Mouse (Mus musculus) forebrain, embryonic 16.5 days (tissue): ENCODE measurements around the gene Mthfd2. TPM values are rescaled to one million over a fixed set of nuclear protein-coding genes. Genes with fewer than 3 reads are reported as not detected.
"Not testable (repeated sequence)": the region's sequence is repeated elsewhere in the genome, so short reads cannot be mapped to it uniquely, and the experiment has no call there.

Experiments used
- ATAC-seq: fragments of 200-750 bp; cut with Nextera tagmentation; 2 replicates; pipeline ENCODE4 v1.8.0; 2017; ENCODE audit warnings: mild to moderate bottlenecking, moderate library complexity
- H3K27ac ChIP-seq: fragments of 300-500 bp; sonication (generic); 2 replicates; pipeline ENCODE4 v1.5.1; 2014; ENCODE audit warnings: low read length, control low read depth
- H3K27me3 ChIP-seq: fragments of 300-500 bp; sonication (generic); replicated peaks from 2 replicates; pipeline ENCODE4 v1.6.1; 2014; ENCODE audit warnings: low read length; ENCODE audit not compliant: control insufficient read depth, insufficient read depth
- H3K36me3 ChIP-seq: fragments of 300-500 bp; sonication (generic); 2 replicates; pipeline ENCODE4 v1.6.1; 2014; ENCODE audit not compliant: control insufficient read depth, insufficient read depth
- H3K4me1 ChIP-seq: fragments of 300-500 bp; sonication (generic); replicated peaks from 2 replicates; pipeline ENCODE4 v1.6.1; 2014; ENCODE audit warnings: low read length; ENCODE audit not compliant: control insufficient read depth, insufficient read depth
- H3K4me2 ChIP-seq: fragments of 300-500 bp; sonication (generic); 2 replicates; pipeline ENCODE4 v1.6.1; 2014; ENCODE audit warnings: mild to moderate bottlenecking, low read length, control low read depth
- H3K4me3 ChIP-seq: fragments of 300-500 bp; sonication (generic); replicated peaks from 2 replicates; pipeline ENCODE4 v1.5.1; 2014; ENCODE audit warnings: mild to moderate bottlenecking, low read length, control low read depth
- H3K9ac ChIP-seq: fragments of 300-500 bp; sonication (generic); replicated peaks from 2 replicates; pipeline ENCODE4 v1.6.1; 2014; ENCODE audit warnings: low read depth, low read length, control low read depth
- H3K9me3 ChIP-seq: fragments of 300-500 bp; sonication (generic); 2 replicates; pipeline ENCODE4 v1.6.1; 2016; ENCODE audit warnings: low read length; ENCODE audit not compliant: control insufficient read depth
- WGBS: fragments of 180-500 bp; shearing (Covaris S2); extraction: QIAGEN DNeasy Blood & Tissue Kit; methylation state at CpG from one replicate; pipeline ENCODE4 v1.1.7; 2014; 5-methylcytosine and 5-hydroxymethylcytosine counted together
- polyA plus RNA-seq: library from polyadenylated mRNA; unstranded; fragments of >200 nt; fragmentation: Nextera tagmentation; extraction: Ambion mirVana; gene quantifications from 2 replicates; pipeline ENCODE4 v1.2.1, GENCODE M21; 2015

The Mthfd2 gene
- polyA plus RNA-seq, 1 experiment from 2014 or later: 28.6 TPM

GRCm38 (mm10) chr6:83345285-83345684, 19.6 kb upstream of the Mthfd2 start:
- 95% methylated on average over 8 of the region's 8 CpGs for WGBS
- not testable (repeated sequence) for H3K9me3 ChIP-seq, H3K9ac ChIP-seq, H3K4me3 ChIP-seq, H3K4me2 ChIP-seq, H3K27ac ChIP-seq, H3K27me3 ChIP-seq, ATAC-seq
- Histone ChIP-seq H3K4me1 (peaks cover 11% of the 10 kb centered on the region), H3K36me3 (peaks cover 15% of the 10 kb centered on the region)

GRCm38 (mm10) chr6:83342957-83343356, 17.2 kb upstream of the Mthfd2 start:
- no peaks in the 10 kb centered on the region for H3K9me3 ChIP-seq
- H3K4me2 ChIP-seq: no peak overlapping the region
- no peak for ATAC-seq
- WGBS: 88% methylated on average over 2 of the region's 2 CpGs
- no peak overlapping the region for H3K27ac ChIP-seq
- no peak overlapping the region for H3K4me3 ChIP-seq
- peaks cover 28% of the 10 kb centered on the region for H3K36me3 ChIP-seq
- H3K27me3 ChIP-seq: no peaks in the 10 kb centered on the region
- no peaks in the 10 kb centered on the region for H3K4me1 ChIP-seq
- no peak overlapping the region for H3K9ac ChIP-seq

DNA sequence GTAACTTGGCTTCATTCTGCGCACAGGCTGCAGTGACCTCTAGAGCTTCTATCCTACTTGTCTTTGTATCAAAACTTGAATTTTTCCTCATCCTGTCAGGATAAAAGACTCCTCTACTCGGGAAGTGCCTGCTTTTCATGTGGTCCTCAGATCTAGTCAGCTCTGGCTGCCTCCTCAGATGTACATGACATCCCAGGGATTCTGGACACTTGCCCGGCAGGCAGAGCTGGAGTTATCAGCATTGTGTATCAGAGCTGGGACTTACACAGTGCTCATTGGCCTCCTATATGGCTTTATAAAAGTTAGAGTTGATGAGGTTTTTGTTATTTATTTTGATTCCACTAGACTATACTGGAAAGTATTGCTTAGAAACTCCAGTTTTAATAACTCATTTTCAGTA, 15.7 kb upstream of the Mthfd2 start:
- no peaks in the 10 kb centered on the region for H3K4me1 ChIP-seq
- H3K4me2 ChIP-seq: no peak overlapping the region
- WGBS: 80% methylated on average over 3 of the region's 3 CpGs
- ATAC-seq: no peak
- H3K9ac ChIP-seq: no peak overlapping the region
- no peaks in the 10 kb centered on the region for H3K9me3 ChIP-seq
- H3K4me3 ChIP-seq: no peak overlapping the region
- H3K27me3 ChIP-seq: no peaks in the 10 kb centered on the region
- H3K36me3 ChIP-seq: peaks cover 28% of the 10 kb centered on the region
- no peak overlapping the region for H3K27ac ChIP-seq

DNA sequence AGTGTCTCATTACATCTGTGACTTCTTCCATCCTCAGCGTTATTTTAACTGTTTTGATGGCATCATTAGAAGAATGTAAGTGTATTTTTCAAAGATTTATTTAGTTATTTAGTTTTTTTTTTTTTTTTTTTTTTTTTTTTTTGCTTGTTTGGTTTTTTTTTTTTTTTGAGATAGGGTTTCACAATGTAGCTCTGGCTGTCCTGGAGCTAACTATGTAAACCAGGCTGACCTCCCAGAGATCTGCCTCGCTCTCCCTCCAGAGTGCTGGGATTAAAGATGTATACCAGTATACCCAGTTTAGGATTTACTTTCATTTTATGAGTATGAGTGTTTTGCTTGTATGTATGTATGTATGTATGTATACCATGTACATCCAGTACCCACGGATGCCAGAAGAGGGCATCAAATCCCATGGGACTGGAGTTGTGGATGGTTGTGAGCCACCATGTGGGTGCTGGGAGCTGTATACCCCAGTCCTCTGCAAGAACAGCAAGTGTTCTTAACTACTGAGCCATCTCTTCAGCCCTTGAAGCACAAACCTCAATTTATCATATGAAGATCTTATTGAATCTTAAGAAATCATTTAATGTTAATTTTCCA, 2.0 kb upstream of the Mthfd2 start:
- Histone ChIP-seq H3K27ac (no peak overlapping the region), H3K27me3 (no peaks in the 10 kb centered on the region), H3K4me2 (no peak overlapping the region), H3K9ac (no peak overlapping the region), H3K36me3 (peaks cover 16% of the 10 kb centered on the region), H3K4me1 (peaks cover 16% of the 10 kb centered on the region), H3K4me3 (no peak overlapping the region), H3K9me3 (no peaks in the 10 kb centered on the region)
- WGBS: 96% methylated on average over 3 of the region's 3 CpGs
- ATAC-seq: no peak

- H3K9ac ChIP-seq: peak overlapping the region; percentile 96
- H3K27me3 ChIP-seq: no peaks in the 10 kb centered on the region
- H3K4me1 ChIP-seq: peaks cover 16% of the 10 kb centered on the region
- H3K4me3 ChIP-seq: peak overlapping the region; percentile 69
- H3K4me2 ChIP-seq: peak overlapping the region; percentile 92
- no peaks in the 10 kb centered on the region for H3K9me3 ChIP-seq
- no peak for ATAC-seq
- WGBS: 71% methylated on average over 6 of the region's 6 CpGs
- H3K36me3 ChIP-seq: peaks cover 11% of the 10 kb centered on the region
- no peak overlapping the region for H3K27ac ChIP-seq
Observed at GRCm38 (mm10) chr6:83326761-83327160, 1.1 kb upstream of the Mthfd2 start.

- Histone ChIP-seq H3K27me3 (no peaks in the 10 kb centered on the region), H3K4me2 (peak overlapping the region; percentile 92), H3K27ac (peak overlapping the region; percentile 89), H3K9me3 (no peaks in the 10 kb centered on the region), H3K4me1 (peaks cover 16% of the 10 kb centered on the region), H3K4me3 (peak overlapping the region; percentile 69), H3K9ac (peak overlapping the region; percentile 96), H3K36me3 (peaks cover 7% of the 10 kb centered on the region)
- 8% methylated on average over 6 of the region's 6 CpGs for WGBS
- ATAC-seq: no peak
Observed at GRCm38 (mm10) chr6:83326394-83326736, 657 bp upstream of the Mthfd2 start.

DNA sequence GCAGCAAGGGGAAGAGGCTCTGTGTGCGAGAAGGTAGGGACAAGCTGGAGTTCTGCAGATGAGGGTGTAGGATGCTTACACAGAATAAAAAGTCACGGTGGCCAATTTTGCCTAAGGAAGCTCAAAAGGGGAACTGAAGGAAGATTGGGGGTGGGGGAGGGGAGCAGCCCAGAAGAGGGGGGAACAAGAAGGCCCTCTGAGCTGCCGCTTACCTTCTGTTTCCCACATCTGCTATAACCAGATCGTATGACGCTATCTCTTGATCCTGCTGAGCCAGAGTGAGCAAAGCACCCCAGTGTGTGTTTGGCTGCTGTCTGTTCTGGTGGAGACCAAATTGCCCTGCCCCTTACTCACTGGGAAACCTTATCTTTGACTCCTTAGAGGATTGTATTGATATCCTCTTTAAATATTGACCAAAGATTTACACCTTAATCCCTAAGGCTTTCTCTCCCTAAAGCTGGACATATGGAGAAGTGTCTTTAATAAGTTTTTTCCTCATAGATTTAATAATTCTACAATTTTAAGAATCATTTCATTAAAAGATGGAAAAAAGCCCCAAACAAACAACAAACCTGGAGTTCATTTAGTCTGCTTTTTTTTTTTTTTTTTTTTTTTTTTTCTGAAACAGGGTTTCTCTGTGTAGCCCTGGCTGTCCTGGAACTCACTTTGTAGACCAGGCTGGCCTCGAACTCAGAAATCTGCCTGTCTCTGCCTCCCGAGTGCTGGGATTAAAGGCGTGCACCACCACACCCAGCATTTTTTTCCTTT, 1.9 kb downstream of the Mthfd2 start:
- no peaks in the 10 kb centered on the region for H3K9me3 ChIP-seq
- WGBS: 76% methylated on average over 8 of the region's 8 CpGs
- no peak overlapping the region for H3K9ac ChIP-seq
- H3K36me3 ChIP-seq: no peaks in the 10 kb centered on the region
- H3K4me1 ChIP-seq: peaks cover 16% of the 10 kb centered on the region
- H3K4me3 ChIP-seq: no peak overlapping the region
- H3K4me2 ChIP-seq: no peak overlapping the region
- no peak overlapping the region for H3K27ac ChIP-seq
- no peaks in the 10 kb centered on the region for H3K27me3 ChIP-seq
- no peak for ATAC-seq

GRCm38 (mm10) chr6:83322794-83323193, 2.9 kb downstream of the Mthfd2 start:
- H3K4me2 ChIP-seq: no peak overlapping the region
- no peak overlapping the region for H3K9ac ChIP-seq
- WGBS: 64% methylated on average over 2 of the region's 2 CpGs
- no peaks in the 10 kb centered on the region for H3K9me3 ChIP-seq
- no peaks in the 10 kb centered on the region for H3K36me3 ChIP-seq
- H3K4me1 ChIP-seq: peaks cover 15% of the 10 kb centered on the region
- H3K4me3 ChIP-seq: no peak overlapping the region
- no peak overlapping the region for H3K27ac ChIP-seq
- H3K27me3 ChIP-seq: no peaks in the 10 kb centered on the region
- ATAC-seq: no peak

DNA sequence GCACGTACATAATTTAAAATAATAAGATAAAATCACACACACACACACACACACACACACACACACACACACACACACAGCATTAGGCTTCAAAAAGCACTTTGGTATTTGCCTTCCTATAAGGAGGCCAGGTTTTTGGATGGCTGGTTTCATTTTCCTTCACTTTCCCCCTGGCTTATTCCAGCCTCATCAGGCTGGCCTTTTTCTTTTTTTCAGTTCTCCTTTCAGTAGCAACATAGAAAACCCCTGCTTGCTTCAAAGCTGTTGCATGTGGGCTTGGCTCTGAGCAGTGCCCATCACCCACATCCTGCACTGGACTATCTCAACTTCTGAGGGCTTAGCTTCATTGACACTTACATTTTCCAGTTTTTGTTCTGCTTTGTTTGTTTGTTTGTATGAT, 3.8 kb downstream of the Mthfd2 start:
- H3K9ac ChIP-seq: no peak overlapping the region
- WGBS: 60% methylated on average over 1 of the region's 1 CpGs

More for the DNA sequence above, 3.8 kb downstream of the Mthfd2 start:
- no peaks in the 10 kb centered on the region for H3K9me3 ChIP-seq
- no peak overlapping the region for H3K27ac ChIP-seq
- H3K4me1 ChIP-seq: peaks cover 10% of the 10 kb centered on the region
- H3K4me2 ChIP-seq: no peak overlapping the region
- no peak for ATAC-seq
- no peaks in the 10 kb centered on the region for H3K27me3 ChIP-seq
- H3K4me3 ChIP-seq: no peak overlapping the region
- H3K36me3 ChIP-seq: no peaks in the 10 kb centered on the region
